Mouse (Mus musculus): ENCODE data around the gene Abcb8. TPM values are rescaled to one million over a fixed set of nuclear protein-coding genes. Genes with fewer than 3 reads are reported as not detected.

Gene Abcb8
- polyA plus RNA-seq, 1 experiment from 2014 or later, result 58.1 TPM

- Histone ChIP-seq H3K4me3 (replicated peaks; ENCODE audit: low read length) (peak within 1 kb of the TSS; percentile 77), H3K9ac (replicated peaks; ENCODE audit: low read depth, low read length) (peak within 1 kb of the TSS; percentile 96), H3K4me2 (ENCODE audit: low read length) (peak within 1 kb of the TSS; percentile 77), H3K4me1 (replicated peaks; ENCODE audit: control insufficient read depth, insufficient read depth, low read length) (peaks cover 30% of the 10 kb centered on the region), H3K9me3 (ENCODE audit: control insufficient read depth, low read length) (no peaks in the 10 kb centered on the region), H3K27me3 (replicated peaks; ENCODE audit: control insufficient read depth, insufficient read depth, low read length) (no peaks in the 10 kb centered on the region), H3K36me3 (ENCODE audit: control insufficient read depth, insufficient read depth) (no peaks in the 10 kb centered on the region), H3K27ac (ENCODE audit: low read length) (peak within 1 kb of the TSS; percentile 77)
- under 1% methylated on average over 60 of the region's 60 CpGs for WGBS
- peak; percentile 85 for ATAC-seq
Observed at GRCm38 (mm10) chr5:24444746-24445427, 51.4 kb downstream of the Abcb8 start, which contains the start of gene Fastk. TSS of gene Fastk (minus strand) at chr5:24445287.

GRCm38 (mm10) chr5:24445428-24446080 lies 52.1 kb downstream of the Abcb8 start:
- Histone ChIP-seq H3K36me3 (ENCODE audit: control insufficient read depth, insufficient read depth) (no peaks in the 10 kb centered on the region), H3K9ac (replicated peaks; ENCODE audit: low read depth, low read length) (peak overlapping the region; percentile 96), H3K27me3 (replicated peaks; ENCODE audit: control insufficient read depth, insufficient read depth, low read length) (no peaks in the 10 kb centered on the region), H3K27ac (ENCODE audit: low read length) (peak overlapping the region; percentile 77), H3K4me2 (ENCODE audit: low read length) (peak overlapping the region; percentile 77), H3K9me3 (ENCODE audit: control insufficient read depth, low read length) (no peaks in the 10 kb centered on the region), H3K4me1 (replicated peaks; ENCODE audit: control insufficient read depth, insufficient read depth, low read length) (peaks cover 30% of the 10 kb centered on the region), H3K4me3 (replicated peaks; ENCODE audit: low read length) (peak overlapping the region; percentile 77)
- 53% methylated on average over 20 of the region's 20 CpGs for WGBS
- ATAC-seq, result no peak; the same call in 1 of the 2 replicates

GRCm38 (mm10) chr5:24446630-24447029 lies 53.2 kb downstream of the Abcb8 start:
- no peak overlapping the region for H3K27ac ChIP-seq (ENCODE audit: low read length)
- H3K4me2 ChIP-seq (ENCODE audit: low read length), result no peak overlapping the region
- H3K4me3 ChIP-seq (replicated peaks; ENCODE audit: low read length), result no peak overlapping the region
- ATAC-seq, result no peak
- H3K27me3 ChIP-seq (replicated peaks; ENCODE audit: control insufficient read depth, insufficient read depth, low read length), result no peaks in the 10 kb centered on the region
- no peaks in the 10 kb centered on the region for H3K36me3 ChIP-seq (ENCODE audit: control insufficient read depth, insufficient read depth)
- H3K9ac ChIP-seq (replicated peaks; ENCODE audit: low read depth, low read length), result no peak overlapping the region
- WGBS, result 92% methylated on average over 7 of the region's 7 CpGs
- H3K9me3 ChIP-seq (ENCODE audit: control insufficient read depth, low read length), result no peaks in the 10 kb centered on the region
- peaks cover 34% of the 10 kb centered on the region for H3K4me1 ChIP-seq (replicated peaks; ENCODE audit: control insufficient read depth, insufficient read depth, low read length)

GRCm38 (mm10) chr5:24447624-24448298 lies 54.3 kb downstream of the Abcb8 start, which contains the start of gene Tmub1:
TSS of gene Tmub1 (minus strand) at chr5:24447854.
- H3K4me3 ChIP-seq (replicated peaks; ENCODE audit: low read length), result peak within 1 kb of the TSS; percentile 79
- no peaks in the 10 kb centered on the region for H3K27me3 ChIP-seq (replicated peaks; ENCODE audit: control insufficient read depth, insufficient read depth, low read length)
- peak within 1 kb of the TSS; percentile 81 for H3K9ac ChIP-seq (replicated peaks; ENCODE audit: low read depth, low read length)
- no peaks in the 10 kb centered on the region for H3K36me3 ChIP-seq (ENCODE audit: control insufficient read depth, insufficient read depth)
- WGBS, result 2% methylated on average over 34 of the region's 34 CpGs
- peak within 1 kb of the TSS; percentile 82 for H3K4me2 ChIP-seq (ENCODE audit: low read length)
- H3K4me1 ChIP-seq (replicated peaks; ENCODE audit: control insufficient read depth, insufficient read depth, low read length), result peaks cover 34% of the 10 kb centered on the region
- peak; percentile 39 for ATAC-seq
- H3K9me3 ChIP-seq (ENCODE audit: control insufficient read depth, low read length), result no peaks in the 10 kb centered on the region
- H3K27ac ChIP-seq (ENCODE audit: low read length), result no peak within 1 kb of the TSS

GRCm38 (mm10) chr5:24451264-24452029 lies 58.0 kb downstream of the Abcb8 start:
- Histone ChIP-seq H3K27ac (ENCODE audit: low read length) (peak overlapping the region; percentile 92), H3K4me1 (replicated peaks; ENCODE audit: control insufficient read depth, insufficient read depth, low read length) (peaks cover 55% of the 10 kb centered on the region), H3K9me3 (ENCODE audit: control insufficient read depth, low read length) (no peaks in the 10 kb centered on the region), H3K27me3 (replicated peaks; ENCODE audit: control insufficient read depth, insufficient read depth, low read length) (no peaks in the 10 kb centered on the region), H3K4me3 (replicated peaks; ENCODE audit: low read length) (peak overlapping the region; percentile 62), H3K9ac (replicated peaks; ENCODE audit: low read depth, low read length) (peak overlapping the region; percentile 78), H3K4me2 (ENCODE audit: low read length) (peak overlapping the region; percentile 99), H3K36me3 (ENCODE audit: control insufficient read depth, insufficient read depth) (no peaks in the 10 kb centered on the region)
- ATAC-seq, result peak; percentile 73
- 2% methylated on average over 41 of the region's 66 CpGs for WGBS

- Histone ChIP-seq H3K27ac (ENCODE audit: low read length) (peak within 1 kb of the TSS; percentile 92), H3K9me3 (ENCODE audit: control insufficient read depth, low read length) (no peaks in the 10 kb centered on the region), H3K4me3 (replicated peaks; ENCODE audit: low read length) (peak within 1 kb of the TSS; percentile 62), H3K27me3 (replicated peaks; ENCODE audit: control insufficient read depth, insufficient read depth, low read length) (no peaks in the 10 kb centered on the region), H3K4me2 (ENCODE audit: low read length) (peak within 1 kb of the TSS; percentile 99), H3K36me3 (ENCODE audit: control insufficient read depth, insufficient read depth) (no peaks in the 10 kb centered on the region), H3K4me1 (replicated peaks; ENCODE audit: control insufficient read depth, insufficient read depth, low read length) (peaks cover 51% of the 10 kb centered on the region), H3K9ac (replicated peaks; ENCODE audit: low read depth, low read length) (peak within 1 kb of the TSS; percentile 78)
- peak; percentile 2 for ATAC-seq
- under 1% methylated on average over 72 of the region's 85 CpGs for WGBS
Observed at GRCm38 (mm10) chr5:24452030-24452690, 58.7 kb downstream of the Abcb8 start, which contains the start of gene Agap3. TSS of gene Agap3 (plus strand) at chr5:24452177.

GRCm38 (mm10) chr5:24452691-24453233 lies 59.3 kb downstream of the Abcb8 start:
- H3K9me3 ChIP-seq (ENCODE audit: control insufficient read depth, low read length), result no peaks in the 10 kb centered on the region
- H3K4me3 ChIP-seq (replicated peaks; ENCODE audit: low read length), result peak overlapping the region; percentile 62
- H3K4me2 ChIP-seq (ENCODE audit: low read length), result peak overlapping the region; percentile 99
- no peaks in the 10 kb centered on the region for H3K27me3 ChIP-seq (replicated peaks; ENCODE audit: control insufficient read depth, insufficient read depth, low read length)
- peak; percentile 4 for ATAC-seq
- peaks cover 47% of the 10 kb centered on the region for H3K4me1 ChIP-seq (replicated peaks; ENCODE audit: control insufficient read depth, insufficient read depth, low read length)
- H3K36me3 ChIP-seq (ENCODE audit: control insufficient read depth, insufficient read depth), result no peaks in the 10 kb centered on the region
- peak overlapping the region; percentile 92 for H3K27ac ChIP-seq (ENCODE audit: low read length)
- peak overlapping the region; percentile 78 for H3K9ac ChIP-seq (replicated peaks; ENCODE audit: low read depth, low read length)
- WGBS, result under 1% methylated on average over 29 of the region's 29 CpGs

- no peaks in the 10 kb centered on the region for H3K27me3 ChIP-seq (replicated peaks; ENCODE audit: control insufficient read depth, insufficient read depth, low read length)
- no peaks in the 10 kb centered on the region for H3K9me3 ChIP-seq (ENCODE audit: control insufficient read depth, low read length)
- no peaks in the 10 kb centered on the region for H3K36me3 ChIP-seq (ENCODE audit: control insufficient read depth, insufficient read depth)
- peak; percentile 13 for ATAC-seq
- peak overlapping the region; percentile 71 for H3K27ac ChIP-seq (ENCODE audit: low read length)
- 3% methylated on average over 5 of the region's 5 CpGs for WGBS
- peak overlapping the region; percentile 78 for H3K9ac ChIP-seq (replicated peaks; ENCODE audit: low read depth, low read length)
- peak overlapping the region; percentile 99 for H3K4me2 ChIP-seq (ENCODE audit: low read length)
- H3K4me3 ChIP-seq (replicated peaks; ENCODE audit: low read length), result peak overlapping the region; percentile 62
- peaks cover 43% of the 10 kb centered on the region for H3K4me1 ChIP-seq (replicated peaks; ENCODE audit: control insufficient read depth, insufficient read depth, low read length)
Observed at GRCm38 (mm10) chr5:24453283-24453984, 60.0 kb downstream of the Abcb8 start.

Data from forebrain, embryonic 16.5 days (tissue).